Mouse (Mus musculus) neural tube, embryonic 13.5 days (tissue): ENCODE measurements around the gene Nr2c1. TPM values are rescaled to one million over a fixed set of nuclear protein-coding genes. Genes with fewer than 3 reads are reported as not detected.

Source experiments
- ATAC-seq: fragments of 200-750 bp; cut with Nextera tagmentation; 2 replicates; pipeline ENCODE4 v1.8.0; 2017; ENCODE audit warnings: low read depth, mild to moderate bottlenecking, moderate TSS enrichment, moderate library complexity
- H3K27ac ChIP-seq: fragments of 300-500 bp; sonication (generic); replicated peaks from 2 replicates; pipeline ENCODE4 v1.5.1; 2015; ENCODE audit warnings: moderate library complexity, mild to moderate bottlenecking, inconsistent platforms
- H3K27me3 ChIP-seq: fragments of 300-500 bp; sonication (generic); 2 replicates; pipeline ENCODE4 v1.6.1; 2015; ENCODE audit warnings: mild to moderate bottlenecking, inconsistent platforms
- H3K36me3 ChIP-seq: fragments of 300-500 bp; sonication (generic); 2 replicates; pipeline ENCODE4 v1.6.1; 2015; ENCODE audit warnings: mild to moderate bottlenecking, inconsistent platforms
- H3K4me1 ChIP-seq: fragments of 300-500 bp; sonication (generic); replicated peaks from 2 replicates; pipeline ENCODE4 v1.6.1; 2015; ENCODE audit warnings: inconsistent platforms
- H3K4me2 ChIP-seq: fragments of 300-500 bp; sonication (generic); 2 replicates; pipeline ENCODE4 v1.6.1; 2015; ENCODE audit warnings: inconsistent platforms, mild to moderate bottlenecking, moderate library complexity
- H3K4me3 ChIP-seq: fragments of 300-500 bp; sonication (generic); 2 replicates; pipeline ENCODE4 v1.5.1; 2015; ENCODE audit warnings: mild to moderate bottlenecking, inconsistent platforms
- H3K9ac ChIP-seq: fragments of 300-500 bp; sonication (generic); 2 replicates; pipeline ENCODE4 v1.6.1; 2015; ENCODE audit warnings: moderate library complexity, mild to moderate bottlenecking, inconsistent platforms
- H3K9me3 ChIP-seq: fragments of 300-500 bp; sonication (generic); 2 replicates; pipeline ENCODE4 v1.6.1; 2016; ENCODE audit warnings: inconsistent platforms
- WGBS: fragments of 180-500 bp; shearing (Covaris S2); methylation state at CpG from one replicate; pipeline ENCODE4 v1.1.7; 2015; 5-methylcytosine and 5-hydroxymethylcytosine counted together
- polyA plus RNA-seq: library from polyadenylated mRNA; unstranded; fragments of >200 nt; fragmentation: Nextera tagmentation; extraction: Ambion mirVana; gene quantifications from 2 replicates; pipeline ENCODE4 v1.2.1, GENCODE M21; 2015

Nr2c1 gene
- polyA plus RNA-seq, 1 experiment from 2014 or later = 8.3 TPM

GRCm38 (mm10) chr10:94144581-94144980 is 3.2 kb upstream of the Nr2c1 start:
- WGBS = 65% methylated on average over 5 of the region's 5 CpGs
- no peak overlapping the region for H3K9ac ChIP-seq
- no peak overlapping the region for H3K4me3 ChIP-seq
- peaks cover 21% of the 10 kb centered on the region for H3K4me1 ChIP-seq
- no peak overlapping the region for H3K4me2 ChIP-seq
- H3K27ac ChIP-seq = no peak overlapping the region; the same call in 1 of the 2 replicates
- peaks cover 6% of the 10 kb centered on the region for H3K36me3 ChIP-seq
- H3K9me3 ChIP-seq = no peaks in the 10 kb centered on the region
- no peak for ATAC-seq
- no peaks in the 10 kb centered on the region for H3K27me3 ChIP-seq

- peak overlapping the region; percentile 69 for H3K4me2 ChIP-seq
- peak overlapping the region; percentile 92 for H3K9ac ChIP-seq
- H3K27me3 ChIP-seq = no peaks in the 10 kb centered on the region
- WGBS = 13% methylated on average over 8 of the region's 8 CpGs
- no peaks in the 10 kb centered on the region for H3K9me3 ChIP-seq
- no peaks in the 10 kb centered on the region for H3K36me3 ChIP-seq
- H3K4me1 ChIP-seq = peaks cover 40% of the 10 kb centered on the region
- ATAC-seq = no peak; the same call in 1 of the 2 replicates
- peak overlapping the region; percentile 90 for H3K4me3 ChIP-seq
- peak overlapping the region; percentile 89; the same call in 1 of the 2 replicates for H3K27ac ChIP-seq
These were observed 450 bp upstream of the Nr2c1 start for GRCm38 (mm10) chr10:94147391-94147755.

GRCm38 (mm10) chr10:94151488-94151887 is 3.7 kb downstream of the Nr2c1 start:
- H3K9me3 ChIP-seq = no peaks in the 10 kb centered on the region
- H3K4me1 ChIP-seq = peaks cover 35% of the 10 kb centered on the region
- H3K27me3 ChIP-seq = no peaks in the 10 kb centered on the region
- H3K4me2 ChIP-seq = no peak overlapping the region
- WGBS = 80% methylated on average over 4 of the region's 4 CpGs
- ATAC-seq = no peak
- no peak overlapping the region for H3K9ac ChIP-seq
- no peaks in the 10 kb centered on the region for H3K36me3 ChIP-seq
- H3K4me3 ChIP-seq = no peak overlapping the region
- H3K27ac ChIP-seq = no peak overlapping the region

- H3K4me3 ChIP-seq = no peak overlapping the region
- no peaks in the 10 kb centered on the region for H3K9me3 ChIP-seq
- H3K27ac ChIP-seq = no peak overlapping the region
- no peak overlapping the region for H3K4me2 ChIP-seq
- no peak overlapping the region for H3K9ac ChIP-seq
- H3K4me1 ChIP-seq = peaks cover 27% of the 10 kb centered on the region
- H3K36me3 ChIP-seq = peaks cover 18% of the 10 kb centered on the region
- no peaks in the 10 kb centered on the region for H3K27me3 ChIP-seq
- peak; percentile 38; the same call in 1 of the 2 replicates for ATAC-seq
These were observed 6.0 kb downstream of the Nr2c1 start for GRCm38 (mm10) chr10:94153841-94154240.

GRCm38 (mm10) chr10:94158962-94159361 is 11.1 kb downstream of the Nr2c1 start:
- WGBS = 90% methylated on average over 6 of the region's 6 CpGs
- no peak for ATAC-seq
- no peak overlapping the region for H3K4me2 ChIP-seq
- no peak overlapping the region for H3K27ac ChIP-seq
- no peak overlapping the region for H3K9ac ChIP-seq
- peaks cover 52% of the 10 kb centered on the region for H3K36me3 ChIP-seq
- no peak overlapping the region for H3K4me3 ChIP-seq
- no peaks in the 10 kb centered on the region for H3K4me1 ChIP-seq
- no peaks in the 10 kb centered on the region for H3K27me3 ChIP-seq
- no peaks in the 10 kb centered on the region for H3K9me3 ChIP-seq

- H3K27ac ChIP-seq = no peak overlapping the region
- H3K9me3 ChIP-seq = no peaks in the 10 kb centered on the region
- H3K27me3 ChIP-seq = no peaks in the 10 kb centered on the region
- no peaks in the 10 kb centered on the region for H3K4me1 ChIP-seq
- peaks cover 56% of the 10 kb centered on the region for H3K36me3 ChIP-seq
- WGBS = 88% methylated on average over 4 of the region's 4 CpGs
- ATAC-seq = no peak
- no peak overlapping the region for H3K9ac ChIP-seq
- H3K4me3 ChIP-seq = no peak overlapping the region
- no peak overlapping the region for H3K4me2 ChIP-seq
These were observed 11.6 kb downstream of the Nr2c1 start for GRCm38 (mm10) chr10:94159406-94159805.

- Histone ChIP-seq H3K9ac (no peak overlapping the region), H3K4me3 (no peak overlapping the region), H3K4me1 (no peaks in the 10 kb centered on the region), H3K9me3 (no peaks in the 10 kb centered on the region), H3K36me3 (peaks cover 68% of the 10 kb centered on the region), H3K4me2 (no peak overlapping the region), H3K27ac (no peak overlapping the region), H3K27me3 (no peaks in the 10 kb centered on the region)
- 93% methylated on average over 5 of the region's 5 CpGs for WGBS
- no peak for ATAC-seq
These were observed 13.4 kb downstream of the Nr2c1 start for GRCm38 (mm10) chr10:94161051-94161765.

- Histone ChIP-seq H3K4me1 (peaks cover 4% of the 10 kb centered on the region; the same call in 1 of the 2 replicates), H3K9me3 (no peaks in the 10 kb centered on the region), H3K27ac (no peak overlapping the region), H3K36me3 (peaks cover 70% of the 10 kb centered on the region), H3K27me3 (no peaks in the 10 kb centered on the region), H3K4me3 (no peak overlapping the region), H3K4me2 (no peak overlapping the region), H3K9ac (no peak overlapping the region)
- ATAC-seq = no peak
- 92% methylated on average over 7 of the region's 7 CpGs for WGBS
These were observed 14.2 kb downstream of the Nr2c1 start for GRCm38 (mm10) chr10:94162031-94162430.

GRCm38 (mm10) chr10:94164104-94164845 is 16.5 kb downstream of the Nr2c1 start:
- peaks cover 10% of the 10 kb centered on the region; the same call in 1 of the 2 replicates for H3K4me1 ChIP-seq
- no peak overlapping the region for H3K9ac ChIP-seq
- no peak for ATAC-seq
- H3K4me3 ChIP-seq = no peak overlapping the region
- H3K36me3 ChIP-seq = peaks cover 72% of the 10 kb centered on the region
- no peaks in the 10 kb centered on the region for H3K9me3 ChIP-seq
- H3K27ac ChIP-seq = no peak overlapping the region
- no peaks in the 10 kb centered on the region for H3K27me3 ChIP-seq
- no peak overlapping the region for H3K4me2 ChIP-seq
- WGBS = 86% methylated on average over 5 of the region's 5 CpGs

GRCm38 (mm10) chr10:94165426-94165825 is 17.6 kb downstream of the Nr2c1 start:
- H3K4me2 ChIP-seq = no peak overlapping the region
- H3K9me3 ChIP-seq = peaks cover 4% of the 10 kb centered on the region; the same call in 1 of the 2 replicates
- 91% methylated on average over 16 of the region's 16 CpGs for WGBS
- H3K9ac ChIP-seq = no peak overlapping the region
- no peak overlapping the region for H3K4me3 ChIP-seq
- no peak overlapping the region for H3K27ac ChIP-seq
- H3K36me3 ChIP-seq = peaks cover 74% of the 10 kb centered on the region
- H3K4me1 ChIP-seq = peaks cover 10% of the 10 kb centered on the region; the same call in 1 of the 2 replicates
- no peaks in the 10 kb centered on the region for H3K27me3 ChIP-seq
- no peak for ATAC-seq

GRCm38 (mm10) chr10:94167051-94167750 is 19.4 kb downstream of the Nr2c1 start:
- Histone ChIP-seq H3K4me2 (no peak overlapping the region), H3K4me3 (no peak overlapping the region), H3K27ac (no peak overlapping the region), H3K9me3 (peaks cover 4% of the 10 kb centered on the region; the same call in 1 of the 2 replicates), H3K36me3 (peaks cover 80% of the 10 kb centered on the region), H3K27me3 (no peaks in the 10 kb centered on the region), H3K4me1 (peaks cover 21% of the 10 kb centered on the region), H3K9ac (no peak overlapping the region)
- 39% methylated on average over 11 of the region's 11 CpGs for WGBS
- no peak for ATAC-seq
